Mouse (Mus musculus) splenic B cell, adult 2 months (primary cell): Measurements from ENCODE around the gene Il23a.
"Not testable (repeated sequence)": the region's sequence is repeated elsewhere in the genome, so short reads cannot be mapped to it uniquely, and the experiment has no call there.

Source experiments
- DNase-seq: peaks from one replicate; pipeline ENCODE4 v3.0.0-alpha.2; 2011; ENCODE audit warnings: low read depth, low spot score
- H3K27me3 ChIP-seq: 2 replicates; pipeline ENCODE4 v1.6.1; 2012; ENCODE audit warnings: mild to moderate bottlenecking, low read length, moderate library complexity, mixed read lengths; ENCODE audit not compliant: control insufficient read depth, poor library complexity, insufficient read depth, severe bottlenecking
- H3K36me3 ChIP-seq: 2 replicates; pipeline ENCODE4 v1.6.1; 2012; ENCODE audit warnings: mild to moderate bottlenecking, low read length, moderate library complexity, mixed read lengths; ENCODE audit not compliant: control insufficient read depth, poor library complexity, insufficient read depth, severe bottlenecking

Gene Il23a

DNA sequence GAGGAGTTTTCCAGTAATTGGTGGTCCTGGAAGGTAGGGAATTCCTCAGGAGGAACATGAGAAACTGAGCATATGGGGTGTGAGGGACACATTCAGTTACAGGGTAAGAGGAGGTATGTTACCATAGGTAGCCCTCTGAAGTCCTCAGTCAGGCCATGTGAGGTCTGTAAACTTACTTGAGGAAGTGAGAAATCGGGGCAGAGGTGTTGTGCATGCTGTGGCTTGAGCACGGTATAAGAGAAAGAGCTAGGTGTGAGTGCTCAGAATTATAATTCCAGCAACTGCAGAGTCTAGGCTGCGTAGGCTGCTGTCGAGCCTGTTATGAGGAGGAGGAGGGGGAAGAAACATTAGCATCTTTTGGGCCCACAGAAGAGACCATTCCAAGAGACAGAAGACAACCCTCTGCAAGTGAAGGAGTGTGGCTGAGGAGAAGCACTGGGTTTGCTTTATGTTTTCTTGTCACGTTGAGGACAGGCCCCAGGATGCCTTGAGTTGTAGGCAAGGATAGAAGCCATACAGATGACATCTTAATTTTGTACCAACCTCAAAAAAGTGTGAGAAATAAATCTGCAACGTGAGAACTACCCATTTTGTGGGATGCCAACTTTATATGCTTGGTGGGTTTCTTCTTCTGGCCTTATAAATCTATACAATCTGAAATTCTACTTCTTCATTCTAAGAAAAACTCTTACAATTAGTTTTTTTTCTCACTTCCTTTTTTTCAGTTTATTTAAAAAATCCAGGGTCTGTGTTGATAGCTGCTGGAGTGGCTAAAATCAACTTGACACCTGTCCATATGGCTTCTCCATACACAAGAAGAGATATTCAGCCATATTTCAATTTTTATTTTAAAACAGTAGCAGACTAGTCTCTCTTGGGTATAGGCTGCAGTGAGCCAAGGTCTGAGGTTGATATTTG, 34.9 kb downstream of the Il23a start:
- H3K36me3 ChIP-seq: no peaks in the 10 kb centered on the region
- H3K27me3 ChIP-seq: no peaks in the 10 kb centered on the region
- peak; percentile 71 for DNase-seq

DNA sequence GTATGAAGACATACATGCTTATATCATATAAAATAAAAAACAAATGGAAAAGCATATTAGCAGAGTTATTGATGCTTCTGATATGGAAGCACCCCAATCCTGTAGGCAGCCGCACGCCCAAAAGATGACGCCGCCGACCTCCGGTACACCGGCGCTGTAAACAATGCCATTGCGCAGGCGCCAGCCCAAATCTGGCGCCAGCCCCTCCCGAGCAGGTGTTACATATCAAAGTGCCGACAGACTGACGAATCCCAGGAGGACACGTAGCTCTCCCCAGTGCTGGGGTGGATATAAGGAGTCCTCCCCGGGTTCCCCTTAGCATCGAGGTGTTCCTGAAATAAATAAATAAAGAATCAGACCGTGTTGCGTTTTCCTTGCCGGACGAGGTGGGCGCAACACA, 36.3 kb downstream of the Il23a start:
- H3K36me3 ChIP-seq: no peaks in the 10 kb centered on the region
- DNase-seq: no peak
- no peaks in the 10 kb centered on the region for H3K27me3 ChIP-seq

DNA sequence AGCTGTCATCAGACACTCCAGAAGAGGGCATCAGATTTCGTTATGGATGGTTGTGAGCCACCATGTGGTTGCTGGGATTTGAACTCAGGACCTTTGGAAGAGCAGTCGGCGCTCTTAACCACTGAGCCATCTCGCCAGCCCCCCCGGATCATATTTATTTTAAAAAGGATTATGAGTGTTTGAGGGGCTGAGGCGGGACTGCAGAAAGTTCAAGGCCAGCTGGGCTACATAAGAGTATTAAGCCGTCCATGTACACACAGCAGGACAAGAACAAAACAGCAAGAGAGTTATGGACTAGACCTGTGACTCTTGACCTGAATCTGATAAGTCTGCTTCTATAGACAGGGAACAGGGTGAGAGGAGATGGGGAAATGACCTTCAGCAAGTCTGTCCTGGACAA, 38.2 kb downstream of the Il23a start:
- H3K36me3 ChIP-seq, H3K27me3 ChIP-seq, DNase-seq: not testable (repeated sequence)

DNA sequence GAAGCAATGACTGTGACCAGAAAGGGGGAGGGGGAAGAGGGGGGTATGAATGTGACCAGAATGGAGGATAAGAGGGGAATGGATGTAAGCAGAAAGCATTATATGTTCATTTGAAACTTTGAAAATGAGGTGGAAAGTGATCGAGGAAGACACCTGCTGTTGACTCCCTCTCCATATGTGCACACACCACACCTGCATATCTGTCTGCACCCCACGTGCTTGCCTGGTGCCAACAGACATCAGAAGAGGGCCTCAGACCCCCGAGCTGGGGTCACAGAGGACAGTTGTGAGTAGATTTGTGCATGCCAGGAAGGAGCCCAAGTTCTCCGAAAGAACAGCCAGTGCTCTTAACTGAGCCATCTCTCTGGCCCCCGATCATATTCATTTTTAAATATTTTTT, 38.6 kb downstream of the Il23a start:
- Histone ChIP-seq H3K27me3 (no peaks in the 10 kb centered on the region), H3K36me3 (no peaks in the 10 kb centered on the region)
- DNase-seq: no peak

DNA sequence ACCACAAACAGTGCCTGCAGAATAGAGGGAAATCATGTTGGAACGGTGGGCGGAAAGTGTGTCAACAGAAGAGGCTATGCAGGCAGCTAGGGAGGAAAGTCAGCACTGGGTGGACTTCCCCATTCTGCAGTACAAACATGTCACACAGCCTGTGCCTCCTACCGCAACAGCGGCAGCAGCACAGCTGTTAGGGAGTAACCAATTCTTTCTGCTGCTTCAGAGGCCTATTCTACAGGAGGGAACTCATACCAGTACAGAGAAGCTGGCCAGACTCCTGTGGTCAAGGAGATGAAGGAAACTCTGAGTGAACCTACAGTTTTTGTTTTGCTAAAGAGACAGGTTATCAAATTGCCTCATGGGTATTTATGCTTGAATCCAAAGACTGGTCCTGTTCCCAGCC, 39.6 kb downstream of the Il23a start:
- DNase-seq: peak; percentile 74
- H3K27me3 ChIP-seq: no peaks in the 10 kb centered on the region

DNA sequence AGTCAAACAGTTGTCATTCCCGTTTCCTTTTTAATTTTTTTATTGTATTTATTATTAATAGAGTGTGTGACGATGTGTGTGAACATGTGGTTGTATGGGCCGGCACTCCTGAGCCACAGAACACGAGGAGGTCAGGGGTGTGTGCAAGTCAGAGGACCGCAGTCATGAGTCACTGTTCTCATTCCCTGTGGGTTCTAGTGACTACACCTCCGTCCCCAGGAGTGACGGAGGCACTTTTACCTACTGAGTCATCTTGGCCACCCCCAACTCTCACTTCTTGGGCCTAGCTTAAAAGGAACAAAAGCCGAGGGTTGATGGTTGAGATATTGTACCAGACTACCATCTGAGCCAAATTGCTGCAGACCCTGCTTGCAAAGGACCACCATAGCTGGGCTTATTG, 42.2 kb downstream of the Il23a start:
- Histone ChIP-seq H3K36me3 (peaks cover 5% of the 10 kb centered on the region; the same call in 1 of the 2 replicates), H3K27me3 (no peaks in the 10 kb centered on the region)
- DNase-seq: no peak

More for the DNA sequence above, 39.6 kb downstream of the Il23a start:
- no peaks in the 10 kb centered on the region for H3K36me3 ChIP-seq

DNA sequence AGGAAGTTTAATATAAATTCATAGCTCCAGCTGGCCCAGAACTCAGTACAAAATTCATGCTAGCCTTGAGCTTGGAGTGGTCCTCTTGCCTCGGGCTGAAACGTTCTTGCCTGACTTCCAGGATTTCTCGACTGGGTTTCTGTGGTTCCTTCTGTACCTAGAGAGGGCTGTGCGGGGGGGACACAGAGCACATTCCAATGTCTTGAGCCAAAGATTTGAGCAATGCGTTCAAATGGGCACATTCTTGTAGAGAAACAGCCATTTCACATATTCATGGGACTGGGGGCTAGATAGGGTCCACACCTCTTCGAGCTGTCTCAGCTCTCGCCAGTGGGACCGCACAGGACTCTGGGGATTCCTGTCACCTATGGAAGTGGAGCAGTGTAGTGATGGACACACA, 42.6 kb downstream of the Il23a start:
- no peaks in the 10 kb centered on the region for H3K27me3 ChIP-seq
- peaks cover 5% of the 10 kb centered on the region; the same call in 1 of the 2 replicates for H3K36me3 ChIP-seq
- no peak for DNase-seq

DNA sequence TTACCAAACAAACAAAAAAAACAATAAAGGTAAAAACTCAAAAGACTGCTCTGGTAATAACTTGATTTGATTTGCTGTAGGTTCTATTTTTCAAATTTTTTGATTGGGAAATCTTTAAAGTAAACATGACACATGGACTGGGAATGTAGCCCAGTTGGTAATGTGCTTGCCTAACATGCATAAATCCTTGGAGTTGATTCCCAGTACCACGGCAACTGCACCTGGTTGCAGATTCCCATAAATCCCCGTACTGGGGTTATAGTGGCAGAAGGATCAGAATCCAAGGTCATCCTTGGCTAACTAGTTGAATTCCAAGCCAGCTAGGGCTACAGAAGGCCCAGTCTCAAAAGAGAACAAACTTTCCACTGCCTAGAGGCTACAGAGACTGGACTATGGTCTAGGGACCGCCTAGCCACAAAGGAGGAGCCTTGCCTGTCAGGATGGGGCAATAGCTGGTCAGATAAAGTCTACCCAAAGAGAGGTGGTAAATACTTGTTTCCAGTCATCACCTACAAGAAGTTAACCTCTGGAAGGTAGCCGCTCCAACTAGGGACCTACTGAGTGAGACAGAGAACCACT, 44.8 kb downstream of the Il23a start, which contains the start of gene Apon:
TSS of gene Apon (plus strand) at position 420 of the 579 bp plus-strand sequence.
- no peaks in the 10 kb centered on the region for H3K27me3 ChIP-seq
- peaks cover 5% of the 10 kb centered on the region; the same call in 1 of the 2 replicates for H3K36me3 ChIP-seq
- DNase-seq: no peak

DNA sequence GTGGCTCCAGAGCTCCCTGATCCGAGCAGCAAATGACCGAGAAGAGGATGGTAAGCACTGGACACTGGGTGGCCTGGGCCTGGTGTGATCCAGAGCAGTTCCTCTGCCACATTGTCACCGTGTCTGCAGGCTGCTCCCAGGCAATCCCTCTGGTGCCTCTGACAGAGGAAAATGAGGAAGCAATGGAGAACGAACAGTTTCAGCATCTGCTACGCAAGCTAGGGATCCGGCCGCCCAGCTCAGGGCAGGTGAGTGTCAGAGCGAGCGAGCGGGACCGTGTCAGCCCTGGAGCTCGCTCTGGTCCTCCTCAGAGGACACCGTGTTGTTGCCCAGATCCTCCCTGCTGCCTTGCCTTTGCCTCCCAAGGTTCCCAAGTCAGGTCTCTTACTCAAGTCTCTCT, 48.0 kb downstream of the Il23a start:
- no peak for DNase-seq
- Histone ChIP-seq H3K36me3 (peaks cover 14% of the 10 kb centered on the region), H3K27me3 (no peaks in the 10 kb centered on the region)

DNA sequence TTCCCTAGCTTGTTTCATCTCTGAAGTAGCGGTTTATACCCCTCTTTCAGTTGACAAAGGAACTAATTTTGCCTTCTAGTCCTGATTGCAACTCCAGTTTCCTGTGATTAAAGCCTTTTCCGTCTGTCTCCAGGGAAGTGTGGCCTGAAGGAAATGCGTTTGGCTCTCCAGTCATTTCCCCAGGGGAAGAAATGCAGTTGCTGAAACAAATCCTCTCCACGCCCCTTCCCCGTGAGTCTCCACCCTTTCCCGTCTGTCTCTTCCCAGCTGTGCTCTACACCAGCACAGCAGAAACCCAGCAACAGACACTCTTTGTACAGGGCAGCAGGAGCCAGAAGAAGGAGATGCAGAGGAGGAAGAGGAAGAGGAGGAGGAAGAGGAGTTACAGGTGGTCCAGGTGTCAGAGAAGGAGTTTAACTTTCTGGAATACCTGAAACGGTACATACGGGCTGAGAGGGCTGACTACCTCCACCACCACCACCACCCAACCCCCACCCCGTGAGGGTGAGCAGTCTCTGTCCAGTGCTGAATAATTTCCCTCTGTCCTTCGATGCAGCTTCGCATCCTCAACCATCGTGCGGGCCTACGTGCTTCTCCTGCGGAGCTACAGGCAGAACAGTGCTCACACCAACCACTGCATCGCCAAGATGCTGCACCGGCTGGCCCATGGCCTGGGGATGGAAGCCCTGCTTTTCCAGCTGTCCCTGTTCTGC, 51.4 kb downstream of the Il23a start:
- no peak for DNase-seq

More for the DNA sequence above, 51.4 kb downstream of the Il23a start:
- H3K27me3 ChIP-seq: no peaks in the 10 kb centered on the region
- peaks cover 12% of the 10 kb centered on the region for H3K36me3 ChIP-seq
